Mouse (Mus musculus) common myeloid progenitor, adult 5-6 weeks (primary cell): ENCODE measurements around the gene Serpinf2. TPM values are rescaled to one million over a fixed set of nuclear protein-coding genes. Genes with fewer than 3 reads are reported as not detected.
"Not testable (repeated sequence)": the region's sequence is repeated elsewhere in the genome, so short reads cannot be mapped to it uniquely, and the experiment has no call there.

Experiments used
- ATAC-seq: replicated peaks from 2 replicates; pipeline ENCODE4 v1.8.0; 2016; ENCODE audit warnings: low read depth, mild to moderate bottlenecking, moderate TSS enrichment, inconsistent platforms; ENCODE audit not compliant: poor library complexity, severe bottlenecking
- total RNA-seq: library from RNA; stranded (forward); fragments of 200-1000, 187-1606 nt; gene quantifications from 2 replicates; pipeline ENCODE4 v1.2.3, GENCODE M21; 2017

The Serpinf2 gene
- total RNA-seq, 1 experiment from 2014 or later: 0.32 TPM

DNA sequence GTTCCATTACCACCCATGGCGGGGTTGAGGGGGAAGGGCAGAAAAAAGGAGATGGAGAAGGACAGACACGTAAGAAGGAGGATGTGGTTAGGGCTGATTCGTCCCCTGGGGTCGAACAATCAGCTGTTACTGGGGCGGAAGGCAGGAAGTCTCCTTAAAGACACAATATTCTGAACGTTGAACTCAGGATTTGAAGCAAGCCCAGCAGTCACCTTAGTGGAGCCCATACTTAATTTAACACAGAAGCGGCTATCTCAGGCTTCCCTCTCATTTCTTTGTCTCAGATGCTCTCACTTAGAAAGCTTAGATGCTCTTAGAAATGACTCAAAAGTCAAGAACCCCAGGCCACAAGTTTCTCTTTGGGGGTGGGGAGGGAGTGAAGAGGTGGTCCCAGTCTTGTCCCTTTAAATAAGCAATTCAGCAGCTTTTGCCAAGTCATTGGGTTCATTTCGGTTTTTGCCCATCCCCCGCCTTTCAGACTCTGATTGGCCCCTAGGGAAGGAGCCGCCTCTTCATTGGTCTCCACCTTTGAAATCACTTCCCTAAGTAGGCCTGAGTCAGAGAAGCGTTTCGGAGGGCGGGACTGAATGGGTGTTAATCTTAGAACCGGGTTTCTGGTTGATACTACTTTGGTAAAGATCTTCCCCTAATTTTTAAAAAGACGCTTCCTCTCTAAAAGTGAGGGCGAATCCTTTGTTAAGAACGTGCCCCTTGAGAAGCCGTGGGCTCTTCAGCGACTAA lies 20.9 kb upstream of the Serpinf2 start:
- ATAC-seq: peak; percentile 51

DNA sequence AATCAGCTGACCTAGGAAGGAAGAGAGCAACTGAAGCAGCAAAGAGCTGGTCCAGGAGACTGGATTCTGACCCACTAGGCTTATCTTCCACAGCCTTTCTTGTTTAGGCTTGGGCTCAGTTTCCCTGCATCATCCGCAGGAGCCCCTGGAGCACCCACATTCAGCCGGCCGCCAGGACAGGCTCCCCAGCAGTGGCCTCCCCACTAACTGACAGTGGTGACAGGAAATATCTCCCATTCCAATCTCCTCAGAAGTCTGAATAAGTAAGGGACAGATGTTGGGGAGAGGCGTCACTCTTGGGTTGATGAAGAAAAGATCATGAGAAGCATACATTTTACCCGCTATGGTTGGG lies 20.3 kb upstream of the Serpinf2 start:
- ATAC-seq: no peak

DNA sequence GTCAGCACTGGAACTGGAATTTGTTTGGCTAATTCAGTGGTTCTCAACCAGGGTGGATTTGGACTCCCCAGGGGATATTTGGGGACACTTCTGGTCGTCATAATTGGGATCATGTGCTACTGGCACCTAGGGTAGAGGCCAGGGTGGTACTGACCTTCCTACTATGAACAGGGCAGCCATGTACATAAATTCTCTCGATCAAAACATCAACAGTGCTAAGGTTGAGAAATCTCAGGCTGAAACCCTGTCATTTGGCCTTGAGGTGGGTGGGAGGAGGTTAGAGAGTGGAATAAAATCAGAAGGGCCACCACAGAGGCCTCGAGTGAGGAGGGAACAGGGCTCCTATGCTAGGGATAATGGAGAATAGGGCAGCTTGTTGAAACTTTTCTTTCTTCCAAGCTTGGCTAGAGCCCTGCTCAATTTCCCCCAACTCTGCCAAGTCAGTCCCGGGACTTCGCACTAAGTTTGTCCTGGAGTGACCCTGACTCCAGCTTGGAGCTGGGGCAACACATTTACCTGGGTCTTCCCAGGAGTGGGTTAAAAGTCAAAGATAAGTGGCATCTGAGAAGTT lies 19.8 kb upstream of the Serpinf2 start:
- no peak for ATAC-seq

DNA sequence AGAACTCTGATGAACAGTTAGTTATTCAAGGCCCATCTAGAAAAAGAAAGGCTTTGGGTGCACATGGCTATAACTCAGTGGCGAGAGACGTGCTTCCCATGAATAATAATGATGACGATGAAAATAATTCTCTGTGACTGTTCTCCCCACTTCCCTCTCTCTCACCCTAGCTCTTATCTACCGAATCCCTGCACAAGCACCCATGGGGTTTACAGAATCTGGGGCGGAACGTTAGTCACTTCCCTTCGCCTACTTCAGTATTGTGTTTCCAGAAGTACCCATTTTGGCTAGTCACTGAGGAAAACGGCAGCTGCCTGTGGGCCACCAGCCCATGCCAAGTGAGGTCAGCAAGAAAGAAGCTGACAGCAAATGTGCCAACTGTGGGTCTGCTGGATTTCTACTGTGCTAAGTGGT lies 19.2 kb upstream of the Serpinf2 start:
- peak; percentile 6; the same call in 1 of the 2 replicates for ATAC-seq

DNA sequence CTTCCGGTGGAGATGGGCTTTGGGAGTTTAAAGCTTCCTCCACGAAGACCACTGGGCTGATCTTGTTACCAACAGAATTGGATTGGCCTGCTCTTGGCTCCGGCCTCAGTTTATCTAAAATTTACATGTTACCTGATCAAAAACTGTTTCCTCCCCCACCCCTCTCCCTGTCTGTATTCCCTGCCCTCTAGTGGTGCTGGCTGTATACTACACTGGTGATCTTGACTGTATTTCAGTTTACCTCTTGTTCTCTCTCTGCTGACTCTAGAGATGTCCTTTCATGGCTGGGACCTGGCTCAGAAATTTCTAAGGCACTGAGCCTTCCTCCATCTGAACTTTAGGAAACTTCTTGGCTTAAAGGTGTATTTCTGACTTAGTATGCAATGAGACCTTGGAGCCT lies 18.8 kb upstream of the Serpinf2 start:
- ATAC-seq: no peak

- no peak for ATAC-seq
These were observed 17.1 kb upstream of the Serpinf2 start for GRCm38 (mm10) chr11:75456440-75456871.

DNA sequence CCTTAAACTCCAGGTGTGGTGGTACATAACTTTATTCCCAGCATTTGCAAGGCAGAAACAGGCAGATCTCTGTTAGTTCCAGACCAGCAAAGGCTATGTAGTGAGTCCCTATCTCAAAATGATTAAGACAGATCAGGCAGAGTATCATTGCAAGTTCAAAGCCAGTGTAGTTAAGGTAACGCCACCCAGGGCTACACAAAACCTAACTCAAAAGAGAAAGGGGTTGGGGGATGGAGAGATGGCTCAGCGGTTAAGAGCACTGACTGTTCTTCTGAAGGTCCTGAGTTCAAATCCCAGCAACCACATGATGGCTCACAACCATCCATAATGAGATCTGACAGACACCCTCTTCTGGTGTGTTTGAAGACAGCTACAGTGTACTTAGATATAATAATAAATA lies 16.6 kb upstream of the Serpinf2 start:
- ATAC-seq: not testable (repeated sequence)

GRCm38 (mm10) chr11:75455041-75455736 lies 15.8 kb upstream of the Serpinf2 start:
- ATAC-seq: no peak; the same call in 1 of the 2 replicates

DNA sequence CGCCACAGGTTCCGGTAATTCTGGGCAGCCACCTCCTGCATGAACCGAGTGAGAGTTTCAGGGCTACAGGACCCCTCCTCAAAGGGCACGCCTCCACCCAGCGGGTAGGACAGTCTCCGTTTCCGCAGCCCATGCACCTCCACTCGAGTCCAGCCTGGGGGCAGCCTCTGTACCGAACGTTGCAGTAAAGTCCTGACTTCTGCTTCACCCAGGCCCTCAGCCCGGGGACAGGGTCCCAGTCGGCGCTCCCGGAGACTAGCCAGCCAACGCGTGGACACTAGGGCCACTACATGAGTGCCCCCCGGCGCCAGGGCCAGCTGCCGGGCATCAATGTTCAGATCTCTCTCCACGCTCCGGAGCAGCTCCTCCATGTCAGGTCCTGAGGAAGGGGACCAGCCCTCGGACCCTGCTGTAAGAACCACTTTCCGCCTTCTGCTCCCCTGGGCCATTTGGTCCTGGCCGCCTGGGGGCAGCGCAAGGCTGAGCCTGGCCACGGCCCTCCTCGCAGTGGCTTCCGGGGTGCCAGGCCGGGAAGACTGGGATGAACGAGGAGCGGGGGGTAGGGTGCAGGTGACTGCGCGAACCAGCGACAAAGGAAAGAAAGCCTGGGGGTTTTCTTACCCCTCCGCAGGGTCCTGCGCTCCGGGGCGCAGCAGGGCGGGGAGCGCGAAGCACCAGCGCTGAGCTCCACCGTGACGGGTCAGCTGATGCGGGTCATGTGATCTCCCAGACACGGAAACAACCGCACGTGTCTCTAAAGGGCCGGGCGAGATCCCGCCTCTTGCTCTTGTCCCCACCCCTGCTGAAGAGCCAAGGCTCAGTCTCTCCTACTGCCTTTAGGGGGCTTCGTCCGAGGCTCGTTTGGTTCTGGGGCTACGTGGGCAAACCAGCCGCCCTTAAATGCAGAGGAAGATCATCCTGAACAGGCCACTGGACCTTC lies 14.9 kb upstream of the Serpinf2 start, which contains the start of gene Wdr81:
TSS of gene Wdr81 (minus strand) at position 727 of the 940 bp plus-strand sequence.
- peak; percentile 77 for ATAC-seq

DNA sequence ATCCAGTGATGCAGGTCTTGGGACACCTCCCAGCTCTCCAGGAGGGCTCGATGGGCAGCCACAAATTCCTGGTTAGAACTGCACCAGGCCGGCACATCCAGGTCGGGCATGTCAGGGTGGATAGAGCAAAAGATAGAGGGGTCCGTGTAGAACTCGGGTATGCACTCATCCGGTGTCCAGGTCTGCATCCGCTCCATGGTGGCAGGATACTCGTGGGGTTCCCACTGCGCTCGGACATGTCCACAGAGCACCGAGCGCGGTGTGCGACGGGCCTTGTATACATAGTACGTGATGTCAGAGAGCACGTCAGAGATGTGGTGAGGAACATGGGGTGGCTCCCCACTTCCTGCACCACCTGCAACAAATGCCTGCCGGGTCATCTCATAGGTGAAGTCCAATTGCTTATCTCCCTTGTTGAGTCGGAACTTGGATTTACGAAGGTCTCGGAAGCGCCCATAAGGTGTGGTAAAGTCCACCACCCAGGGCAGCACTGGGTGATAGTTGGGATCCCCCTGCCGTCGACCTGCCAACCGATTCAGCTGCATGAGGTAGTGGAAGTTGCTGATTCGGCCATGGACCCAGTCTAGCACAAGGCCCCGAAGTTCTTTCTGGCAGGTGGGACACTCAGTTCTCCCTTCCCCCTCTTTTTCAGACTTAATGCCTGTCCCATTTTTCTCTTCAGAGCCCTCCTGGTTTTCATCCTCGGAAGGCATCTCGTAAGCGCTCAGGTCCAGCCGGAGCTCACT lies 13.6 kb upstream of the Serpinf2 start:
- ATAC-seq: no peak

GRCm38 (mm10) chr11:75452081-75452480 lies 12.7 kb upstream of the Serpinf2 start:
- ATAC-seq: no peak

GRCm38 (mm10) chr11:75450936-75451335 lies 11.5 kb upstream of the Serpinf2 start:
- ATAC-seq: no peak

DNA sequence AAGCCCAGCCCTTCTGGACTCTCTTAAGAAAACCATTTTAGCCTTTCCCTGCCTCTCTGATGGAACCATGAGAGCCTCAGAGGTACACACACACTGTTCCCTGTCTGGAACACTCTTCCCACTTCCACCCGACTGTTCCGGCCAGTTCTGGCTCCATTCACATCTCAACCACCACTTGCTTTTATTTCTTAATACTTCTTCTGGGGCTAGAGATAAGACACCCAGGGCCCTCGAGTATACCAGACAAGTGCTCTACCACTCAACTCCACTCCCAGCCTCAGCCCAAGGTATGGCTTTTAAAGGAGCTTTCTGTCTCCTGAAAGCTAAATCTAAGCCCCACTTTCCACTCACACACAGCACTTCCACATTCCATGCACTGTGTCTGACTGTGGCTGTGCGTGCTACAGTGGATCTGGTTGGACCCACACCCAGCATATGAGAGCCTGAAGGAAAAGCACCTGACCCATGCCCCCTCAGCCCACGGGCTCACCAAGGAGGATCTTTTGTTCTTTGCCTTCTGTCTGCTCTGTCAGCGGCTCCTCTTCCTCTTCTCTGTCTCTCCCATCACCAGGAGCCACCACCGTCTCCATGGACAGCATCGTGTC lies 11.0 kb upstream of the Serpinf2 start:
- no peak; the same call in 1 of the 2 replicates for ATAC-seq

DNA sequence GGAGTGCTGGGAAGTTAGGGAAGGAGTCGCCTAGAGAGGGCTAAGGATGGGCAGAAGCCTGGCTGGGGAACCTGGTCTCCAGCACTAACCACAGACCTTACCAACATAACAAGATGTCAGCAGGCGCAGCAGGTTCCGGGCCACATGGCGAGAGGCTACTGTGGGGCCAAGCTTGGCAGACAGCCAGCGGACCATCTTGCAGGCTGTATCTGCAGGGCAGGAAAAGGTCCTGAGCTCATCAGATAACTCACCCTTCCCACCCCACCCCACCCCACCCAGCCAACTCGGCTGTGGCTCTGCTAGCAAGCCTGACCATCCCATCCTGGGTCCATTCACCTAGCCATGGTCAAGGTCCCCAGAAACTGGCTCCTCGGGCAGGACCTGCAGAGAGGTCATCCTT lies 10.3 kb upstream of the Serpinf2 start:
- ATAC-seq: peak; percentile 13; the same call in 1 of the 2 replicates

- no peak for ATAC-seq
These were observed 9.2 kb upstream of the Serpinf2 start for GRCm38 (mm10) chr11:75448575-75448974.

DNA sequence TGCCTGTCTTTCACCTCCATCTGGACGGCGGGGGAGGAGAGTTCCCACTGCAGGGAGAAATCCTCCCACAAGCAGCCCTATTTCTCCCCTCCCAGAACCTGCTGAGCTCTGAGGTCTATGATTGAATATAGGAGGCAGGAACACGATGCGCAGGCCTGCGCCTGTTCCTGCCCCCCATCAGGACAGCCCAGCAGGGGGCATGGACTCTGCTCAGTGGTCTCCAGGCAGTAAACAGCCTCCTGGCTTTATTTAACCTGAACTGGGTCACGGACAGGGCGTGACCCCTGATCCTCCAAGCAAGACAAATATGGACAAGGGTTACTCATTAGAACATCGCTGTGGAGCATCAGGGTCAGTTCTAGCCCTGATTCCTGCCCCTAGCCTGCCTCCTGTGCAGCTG lies 4.3 kb upstream of the Serpinf2 start:
- no peak for ATAC-seq

DNA sequence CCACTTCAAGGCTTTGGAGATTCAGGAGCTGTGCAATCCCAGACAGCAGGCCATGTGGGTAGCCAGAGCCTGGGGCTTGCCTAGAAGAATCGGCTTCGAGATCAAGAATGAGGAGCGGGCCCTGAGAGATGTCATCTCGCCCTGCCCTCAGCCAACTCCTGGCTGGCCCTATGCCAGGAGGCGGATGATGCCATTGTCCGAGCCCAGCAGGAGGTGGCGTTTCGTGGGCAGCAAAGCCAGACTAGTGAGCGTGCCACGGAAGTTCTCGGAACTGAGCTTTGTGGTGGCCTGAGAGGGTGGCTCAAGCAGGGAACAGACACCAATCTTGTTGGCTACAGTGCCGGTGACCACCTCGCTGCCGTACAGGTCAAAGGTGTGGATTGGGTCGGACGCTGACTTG lies 2.2 kb upstream of the Serpinf2 start:
- no peak for ATAC-seq

GRCm38 (mm10) chr11:75441034-75441433 lies 1.6 kb upstream of the Serpinf2 start:
- ATAC-seq: no peak

- ATAC-seq: no peak
These were observed 560 bp upstream of the Serpinf2 start for GRCm38 (mm10) chr11:75439951-75440350.
